Mouse (Mus musculus): ENCODE measurements around the gene Tnfrsf18.

Tnfrsf18 gene

DNA sequence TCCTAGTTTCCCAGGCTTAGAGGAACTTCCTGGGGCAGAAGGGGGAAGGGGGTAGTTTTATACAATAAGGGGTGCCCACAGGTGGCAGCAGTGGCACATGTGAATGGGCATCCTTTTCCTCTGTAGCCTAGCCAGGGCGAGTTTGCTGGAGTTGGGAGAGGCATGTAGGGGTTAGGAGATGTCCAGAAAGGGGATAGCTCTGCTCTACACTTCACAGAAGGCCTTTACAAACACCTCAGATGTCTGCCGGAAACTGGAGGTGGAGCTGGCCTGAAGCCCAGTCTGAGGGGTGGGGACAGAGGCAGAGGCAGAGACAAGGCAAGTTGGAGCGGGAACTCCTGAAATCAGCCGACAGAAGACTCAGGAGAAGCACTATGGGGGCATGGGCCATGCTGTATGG, at the start of gene Tnfrsf18:
Tnfrsf18 (plus strand) TSS at position 152 of the 400 bp plus-strand sequence.
- no peak for ATAC-seq (ENCODE audit: insufficient number of reproducible peaks, low FRiP score, low TSS enrichment)

DNA sequence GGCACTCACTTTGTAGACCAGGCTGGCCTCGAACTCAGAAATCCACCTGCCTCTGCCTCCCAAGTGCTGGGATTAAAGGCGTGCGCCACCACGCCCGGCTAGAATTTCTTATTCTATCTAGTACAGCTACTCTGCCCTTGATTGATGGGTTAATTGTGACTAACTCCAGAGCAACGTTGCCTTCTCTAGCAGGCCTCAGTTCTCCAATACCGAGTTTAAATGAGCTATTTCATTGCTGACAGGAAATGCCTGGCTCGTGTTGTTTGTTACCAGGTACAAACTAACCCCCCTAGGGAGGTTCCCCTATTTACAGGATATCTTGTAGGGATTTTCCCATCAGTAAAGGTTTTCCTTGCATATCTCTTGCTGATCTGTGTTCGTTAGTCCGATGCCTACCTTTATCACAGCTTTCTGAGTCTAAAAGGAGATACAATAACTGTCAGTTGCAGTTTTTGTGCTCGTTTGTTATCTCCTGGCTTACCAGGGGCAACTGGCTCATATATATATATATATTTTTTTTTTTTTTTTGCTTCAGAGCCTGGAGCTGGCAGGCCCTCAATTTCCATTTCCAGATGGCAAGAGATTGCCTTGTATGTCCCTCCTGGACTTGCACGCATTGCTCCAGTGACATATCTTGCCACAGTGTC, 44.4 kb upstream of the Tnfrsf18 start:
- ATAC-seq (ENCODE audit: insufficient number of reproducible peaks, low FRiP score, low TSS enrichment): no peak

DNA sequence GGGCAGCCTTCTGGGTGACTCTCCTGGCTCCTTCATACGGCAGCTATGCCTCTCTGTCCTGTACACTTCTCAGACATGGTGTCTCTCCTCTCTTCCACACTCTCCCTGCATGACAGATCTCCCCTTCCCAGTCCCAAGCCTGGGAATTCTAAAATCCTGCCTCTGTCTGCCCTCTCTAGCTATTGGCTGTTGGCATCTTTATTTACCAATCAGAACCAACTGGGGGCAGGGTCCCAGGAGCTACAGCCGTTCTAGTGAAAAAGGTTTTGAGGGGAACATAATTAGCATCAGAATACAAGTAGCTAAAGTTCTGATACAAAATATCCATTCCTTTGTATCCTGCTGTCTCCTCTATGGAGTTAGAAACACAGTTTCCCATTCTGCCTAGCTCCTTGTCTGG, 42.2 kb upstream of the Tnfrsf18 start:
- no peak for ATAC-seq (ENCODE audit: insufficient number of reproducible peaks, low FRiP score, low TSS enrichment)

DNA sequence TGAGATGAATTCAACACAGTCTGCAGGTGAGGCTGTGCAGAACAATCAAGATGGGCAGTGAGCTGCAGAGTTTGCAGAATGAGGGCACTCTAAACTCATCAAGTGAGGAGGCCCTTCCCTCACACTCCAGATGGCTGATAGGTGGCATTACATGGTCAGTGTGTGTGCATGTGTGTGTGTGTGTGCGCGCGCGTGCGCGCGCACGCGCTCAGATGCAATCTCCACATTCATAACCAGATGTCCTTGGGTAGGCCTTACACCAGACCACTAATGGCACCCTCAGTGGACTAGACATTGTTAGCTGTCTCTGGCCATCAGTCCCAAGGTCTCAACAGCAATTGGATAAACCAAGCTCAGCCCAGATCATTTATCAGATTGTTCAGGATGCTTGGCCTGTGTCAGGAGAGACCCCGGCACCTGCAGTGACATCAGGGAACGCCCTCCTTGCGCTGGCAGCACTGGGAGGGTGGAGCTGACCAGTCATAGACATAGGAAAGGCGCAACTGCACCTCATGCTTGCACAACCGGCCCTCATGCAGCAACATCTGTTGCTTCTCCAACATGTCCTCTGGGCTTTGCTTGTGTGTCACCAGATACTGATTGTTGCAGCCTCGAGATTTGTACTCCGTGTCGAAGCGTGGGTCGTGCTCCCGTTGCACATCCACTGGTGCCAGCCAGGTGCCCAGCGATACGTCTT, 34.6 kb upstream of the Tnfrsf18 start:
- no peak for ATAC-seq (ENCODE audit: insufficient number of reproducible peaks, low FRiP score, low TSS enrichment)

DNA sequence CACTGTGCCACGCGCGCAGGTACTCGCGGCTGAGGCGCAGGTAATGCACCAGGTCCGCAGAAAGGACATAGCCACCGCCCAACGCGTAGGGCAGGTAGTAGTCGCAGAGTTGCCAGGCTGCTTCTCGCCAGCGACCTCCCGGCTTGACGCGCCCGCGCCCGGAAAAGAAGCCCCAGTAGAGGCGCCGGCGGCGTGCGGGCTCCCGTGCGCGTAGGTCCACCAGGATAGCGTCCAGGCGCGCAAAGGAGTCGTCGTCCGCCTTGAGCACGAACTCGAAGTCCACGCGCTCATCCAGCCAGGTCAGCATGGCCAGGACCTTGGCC, 34.1 kb upstream of the Tnfrsf18 start:
- ATAC-seq (ENCODE audit: insufficient number of reproducible peaks, low FRiP score, low TSS enrichment): no peak

DNA sequence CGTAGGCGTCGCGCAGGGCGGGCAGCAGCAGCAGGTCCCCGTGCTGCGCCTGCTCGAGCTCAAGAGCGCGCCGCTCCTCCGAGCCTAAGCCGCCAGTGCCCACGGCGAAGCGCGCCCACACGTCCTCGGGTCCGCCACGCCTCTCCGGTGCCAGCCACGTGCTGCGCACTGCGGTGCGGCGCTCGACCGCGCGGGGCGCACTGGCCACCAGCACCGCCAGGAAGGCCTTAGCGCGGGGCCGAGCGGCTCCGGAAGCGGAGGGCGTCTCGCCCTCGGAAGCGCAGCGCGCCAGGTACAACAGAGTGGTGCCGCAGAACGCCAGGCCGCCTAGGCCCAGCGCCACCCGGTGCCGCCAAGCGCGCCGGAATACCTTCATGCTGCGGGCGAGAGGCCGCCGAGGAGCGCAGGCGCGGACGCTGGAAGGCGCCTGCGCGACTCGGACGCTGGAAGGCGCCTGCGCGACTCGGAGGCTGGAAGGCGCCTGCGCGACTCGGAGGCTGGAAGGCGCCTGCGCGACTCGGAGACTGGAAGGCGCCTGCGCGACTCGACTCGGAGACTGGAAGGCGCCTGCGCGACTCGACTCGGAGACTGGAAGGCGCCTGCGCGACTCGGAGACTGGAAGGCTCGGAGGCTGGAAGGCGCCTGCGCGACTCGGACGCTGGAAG, 33.6 kb upstream of the Tnfrsf18 start, which contains the start of the genes B3galt6 and Sdf4:
B3galt6 (minus strand) TSS at position 409 of the 665 bp plus-strand sequence.
Sdf4 (plus strand) TSS at position 632 of the 665 bp plus-strand sequence.
- peak; percentile 79 for ATAC-seq (ENCODE audit: insufficient number of reproducible peaks, low FRiP score, low TSS enrichment)

DNA sequence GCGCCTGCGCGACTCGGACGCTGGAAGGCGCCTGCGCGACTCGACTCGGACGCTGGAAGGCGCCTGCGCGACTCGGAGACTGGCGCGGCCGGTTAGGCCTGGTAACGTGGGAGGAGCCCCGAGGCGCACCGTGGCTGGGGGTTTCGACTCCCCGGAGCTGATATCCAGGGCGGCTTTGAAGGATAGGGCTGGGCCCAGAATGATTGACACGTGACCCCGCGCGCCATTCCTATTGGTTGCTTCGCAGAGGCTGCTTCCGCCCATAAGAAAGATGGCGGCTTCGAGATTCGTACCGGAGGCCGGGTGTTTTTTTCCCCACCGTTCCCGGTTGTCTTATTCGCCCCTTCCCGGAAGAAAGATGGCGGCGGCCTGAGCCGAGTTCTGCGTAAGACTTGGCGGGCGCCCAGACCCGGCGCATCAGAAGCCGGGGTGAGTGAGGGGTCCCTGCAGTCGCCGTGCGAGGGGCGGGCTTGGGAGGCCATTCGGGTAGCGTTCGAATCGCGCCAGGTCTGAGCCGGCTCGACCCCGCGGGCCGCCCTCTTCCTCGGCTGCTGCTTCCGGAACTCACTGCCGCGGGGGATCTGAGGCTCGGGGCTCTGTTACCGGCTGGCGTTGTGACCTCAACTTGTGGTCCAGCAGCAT, 32.9 kb upstream of the Tnfrsf18 start:
- ATAC-seq (ENCODE audit: insufficient number of reproducible peaks, low FRiP score, low TSS enrichment): peak; percentile 83

DNA sequence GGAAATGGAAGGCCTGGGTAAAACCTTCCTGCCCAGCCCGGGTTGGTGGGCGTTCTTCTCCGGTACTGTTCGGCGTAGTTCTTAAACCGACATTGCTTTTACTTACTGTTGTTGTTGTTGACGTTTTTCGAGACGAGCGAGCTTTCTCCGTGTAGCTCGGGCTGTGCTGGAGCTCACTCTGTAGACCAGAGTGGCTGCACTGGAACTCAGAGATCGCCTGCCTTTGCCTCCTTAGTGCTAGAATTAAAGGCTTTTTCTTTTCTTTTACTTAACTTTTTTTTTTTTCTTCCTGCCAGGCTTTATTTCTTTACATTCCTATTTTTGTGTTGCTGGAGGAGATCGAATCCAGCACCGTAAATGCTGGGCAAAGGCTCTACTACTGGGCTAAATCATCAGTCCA, 32.4 kb upstream of the Tnfrsf18 start:
- no peak for ATAC-seq (ENCODE audit: insufficient number of reproducible peaks, low FRiP score, low TSS enrichment)

DNA sequence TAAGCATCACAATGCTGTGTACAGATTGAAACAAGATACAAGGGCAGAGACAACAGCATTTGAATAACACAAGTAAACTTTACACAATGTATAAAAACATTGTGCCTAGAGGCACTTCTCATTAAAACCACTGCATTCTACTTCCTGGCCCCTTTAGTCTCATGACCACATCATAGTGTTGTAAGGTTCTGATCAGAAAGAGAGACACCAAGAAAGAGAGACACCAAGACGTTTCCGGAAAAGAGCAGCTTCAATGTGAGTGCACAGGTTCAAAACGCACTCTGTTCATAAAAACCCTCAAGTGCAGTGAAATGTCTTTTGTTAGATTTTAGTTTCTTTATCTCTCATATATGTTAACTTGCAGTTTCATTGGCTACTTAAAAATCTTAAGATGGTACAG, 21.9 kb upstream of the Tnfrsf18 start:
- no peak for ATAC-seq (ENCODE audit: insufficient number of reproducible peaks, low FRiP score, low TSS enrichment)

DNA sequence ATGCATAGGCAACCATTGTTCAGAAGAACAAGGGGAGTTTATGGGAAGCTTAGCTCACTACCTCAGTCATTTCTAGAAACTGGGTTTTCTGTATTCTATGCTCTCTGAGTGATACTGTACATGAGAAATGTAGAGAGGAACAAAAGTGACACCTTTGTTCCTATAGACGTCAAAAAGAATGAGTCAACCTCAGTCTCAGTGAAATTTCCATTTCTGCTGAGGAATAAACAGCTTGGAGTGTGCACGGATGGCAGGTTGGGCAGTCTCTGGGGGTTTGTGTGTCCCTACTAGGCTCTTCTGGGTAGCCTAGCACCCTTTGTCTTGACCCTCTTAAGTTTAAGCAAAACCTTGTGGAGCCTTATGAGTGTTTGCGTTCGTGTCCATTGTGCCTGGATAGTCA, 17.6 kb upstream of the Tnfrsf18 start:
- ATAC-seq (ENCODE audit: insufficient number of reproducible peaks, low FRiP score, low TSS enrichment): no peak

DNA sequence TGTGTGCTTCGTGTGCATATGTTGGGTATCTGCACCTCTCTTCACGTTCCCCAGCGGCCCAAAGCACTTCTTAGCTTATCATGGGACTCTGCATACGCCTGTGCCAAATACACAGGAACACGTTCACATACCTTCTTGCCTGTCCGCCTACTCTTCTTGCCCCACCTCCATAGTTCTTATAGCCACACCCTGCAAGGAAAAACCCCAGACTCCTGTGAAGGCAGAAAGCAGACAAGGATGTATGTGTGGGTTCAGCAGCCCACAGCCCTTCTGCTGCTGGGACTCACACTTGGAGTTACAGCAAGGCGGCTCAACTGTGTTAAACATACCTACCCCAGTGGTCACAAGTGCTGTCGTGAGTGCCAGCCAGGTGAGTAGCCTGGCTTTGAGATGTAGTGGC, 12.3 kb upstream of the Tnfrsf18 start, which contains the start of gene Tnfrsf4:
Tnfrsf4 (plus strand) TSS at position 207 of the 400 bp plus-strand sequence.
- ATAC-seq (ENCODE audit: insufficient number of reproducible peaks, low FRiP score, low TSS enrichment): no peak

DNA sequence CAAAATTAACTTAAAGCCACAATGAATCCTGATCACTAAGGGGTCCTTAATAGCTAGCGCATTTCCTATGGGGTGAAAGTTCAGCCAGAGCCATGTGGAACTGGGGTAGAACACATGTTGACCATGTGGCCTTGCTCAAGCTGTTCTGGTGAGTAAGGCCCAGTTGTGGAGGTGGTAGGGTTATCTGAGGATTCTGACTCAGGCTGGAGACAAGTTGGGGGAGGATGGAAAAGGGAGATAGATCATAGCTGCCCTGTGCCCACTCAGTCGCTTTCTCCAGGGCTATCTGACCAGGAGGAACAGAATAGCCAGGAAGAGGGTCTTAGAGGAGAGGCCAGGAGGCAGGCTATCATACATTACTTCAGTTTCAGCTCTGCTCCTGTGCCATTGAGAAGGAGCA, 11.5 kb upstream of the Tnfrsf18 start:
- ATAC-seq (ENCODE audit: insufficient number of reproducible peaks, low FRiP score, low TSS enrichment): no peak

DNA sequence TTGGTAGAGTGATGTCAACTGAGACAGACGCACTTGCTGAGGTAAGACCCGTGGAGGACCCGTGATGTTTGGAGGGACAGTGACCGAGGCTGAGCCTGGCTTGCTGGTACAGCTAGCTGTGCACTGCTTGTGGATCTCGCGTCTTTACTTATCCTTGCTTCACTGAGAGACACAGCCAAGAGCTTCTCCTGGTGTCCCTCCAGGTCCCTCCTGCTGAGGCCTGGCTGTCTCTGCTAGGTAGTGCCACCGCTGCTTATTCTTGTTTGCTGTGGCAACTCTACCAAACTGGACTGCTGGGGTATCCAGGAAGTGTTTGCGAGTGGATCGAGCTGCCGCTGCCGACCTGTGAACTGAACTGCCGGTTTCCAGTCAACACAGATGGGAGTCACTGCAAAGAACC, 6.2 kb upstream of the Tnfrsf18 start:
- ATAC-seq (ENCODE audit: insufficient number of reproducible peaks, low FRiP score, low TSS enrichment): no peak

DNA sequence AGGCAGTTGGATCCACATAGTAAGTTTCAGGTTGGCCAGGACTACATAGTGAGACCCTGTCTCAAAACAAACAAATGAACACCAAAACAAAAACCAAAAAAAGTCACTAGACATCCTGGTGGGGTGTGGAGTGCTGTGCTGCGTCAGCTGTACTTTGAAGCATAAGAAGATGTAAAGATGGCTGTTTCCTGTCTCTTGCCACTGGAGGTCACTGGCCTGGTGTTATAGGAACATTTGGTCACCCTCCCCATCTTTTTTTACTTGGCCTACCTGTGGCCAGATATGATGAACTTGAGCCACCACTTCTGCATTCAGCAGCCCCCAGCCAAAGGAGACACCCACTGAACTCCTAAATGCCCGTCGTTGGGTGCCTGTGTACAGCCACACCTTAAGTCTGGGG, 4.6 kb upstream of the Tnfrsf18 start:
- ATAC-seq (ENCODE audit: insufficient number of reproducible peaks, low FRiP score, low TSS enrichment): no peak

DNA sequence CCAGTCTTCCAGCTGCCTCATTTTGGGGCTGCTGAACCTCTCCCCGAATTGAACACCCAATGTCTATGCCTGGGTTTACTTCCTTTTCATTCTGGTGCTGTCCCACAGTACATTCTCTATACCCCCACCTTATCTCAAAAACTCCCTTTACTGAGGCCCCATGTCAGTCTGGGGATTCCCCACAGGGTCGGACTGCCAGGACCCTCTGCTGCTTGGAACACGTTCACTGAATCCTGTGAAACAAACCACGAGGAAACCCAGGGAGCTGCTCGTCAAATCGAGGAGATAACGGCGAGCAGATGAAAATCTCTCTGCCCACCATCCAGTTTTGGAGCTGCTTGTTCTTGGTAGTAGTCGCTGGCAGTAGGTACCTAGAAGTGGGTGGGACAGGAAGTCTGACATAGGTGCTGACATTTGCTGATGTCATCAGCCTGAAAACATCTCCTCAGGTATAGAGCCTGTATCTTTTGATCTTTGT, 4.0 kb upstream of the Tnfrsf18 start:
- no peak for ATAC-seq (ENCODE audit: insufficient number of reproducible peaks, low FRiP score, low TSS enrichment)

DNA sequence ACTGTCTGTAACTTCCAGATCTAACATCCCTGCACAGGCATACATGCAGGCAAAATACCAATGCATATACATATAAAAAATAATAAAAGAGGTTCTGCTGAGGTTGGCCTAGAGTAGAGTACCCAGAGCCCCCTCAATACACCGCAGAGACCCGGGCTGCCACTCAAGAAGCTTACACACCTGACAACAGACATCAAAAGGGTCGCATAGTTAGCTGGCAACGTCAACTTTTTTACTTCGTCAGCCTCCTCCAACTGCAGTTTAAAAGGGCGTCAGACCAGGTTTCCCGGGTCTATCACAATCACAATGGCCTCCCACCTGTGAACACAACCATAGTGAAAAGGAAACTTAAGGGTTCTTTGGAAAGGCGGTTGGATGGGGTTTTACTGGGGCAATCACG, 2.4 kb upstream of the Tnfrsf18 start:
- no peak for ATAC-seq (ENCODE audit: insufficient number of reproducible peaks, low FRiP score, low TSS enrichment)

DNA sequence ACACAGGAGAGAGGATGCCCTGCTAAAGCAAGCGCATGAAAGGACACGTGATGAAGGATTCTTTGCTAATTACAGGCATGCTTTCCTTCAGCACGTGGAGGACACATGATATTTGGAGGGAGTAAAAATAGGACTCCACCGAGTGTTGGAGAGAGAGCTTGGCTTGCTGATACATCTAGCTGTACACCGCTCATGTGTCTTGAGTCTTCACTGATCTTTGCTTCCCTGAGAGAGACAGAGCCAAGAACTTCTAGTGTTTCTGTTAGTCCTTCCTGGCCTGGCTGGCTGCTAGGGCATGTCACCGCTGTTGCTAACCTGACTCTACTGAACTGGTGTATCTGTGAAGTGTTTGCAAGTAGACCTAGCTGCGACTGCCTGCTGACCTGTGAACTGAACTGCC, 1.8 kb upstream of the Tnfrsf18 start:
- ATAC-seq (ENCODE audit: insufficient number of reproducible peaks, low FRiP score, low TSS enrichment): no peak

DNA sequence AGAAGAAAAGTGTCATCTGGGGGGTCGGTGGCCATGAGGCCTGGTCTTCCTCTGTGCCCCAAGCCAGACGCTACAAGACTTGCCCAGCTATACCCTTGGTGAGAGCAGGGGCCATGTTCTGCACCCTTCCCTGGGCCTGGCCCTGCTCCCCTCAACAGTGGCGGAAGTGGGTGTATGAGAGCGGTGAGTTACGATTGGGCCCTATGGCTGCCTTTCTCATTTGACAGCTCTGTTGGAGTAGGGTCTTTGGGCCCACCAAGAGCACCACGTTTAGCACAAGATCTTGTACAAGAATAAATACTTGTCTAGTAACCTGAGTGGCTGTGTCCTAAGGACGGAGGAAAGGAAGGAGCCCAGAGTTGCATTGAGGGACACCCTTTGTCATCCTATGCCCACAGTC, 2.6 kb downstream of the Tnfrsf18 start:
- ATAC-seq (ENCODE audit: insufficient number of reproducible peaks, low FRiP score, low TSS enrichment): no peak

DNA sequence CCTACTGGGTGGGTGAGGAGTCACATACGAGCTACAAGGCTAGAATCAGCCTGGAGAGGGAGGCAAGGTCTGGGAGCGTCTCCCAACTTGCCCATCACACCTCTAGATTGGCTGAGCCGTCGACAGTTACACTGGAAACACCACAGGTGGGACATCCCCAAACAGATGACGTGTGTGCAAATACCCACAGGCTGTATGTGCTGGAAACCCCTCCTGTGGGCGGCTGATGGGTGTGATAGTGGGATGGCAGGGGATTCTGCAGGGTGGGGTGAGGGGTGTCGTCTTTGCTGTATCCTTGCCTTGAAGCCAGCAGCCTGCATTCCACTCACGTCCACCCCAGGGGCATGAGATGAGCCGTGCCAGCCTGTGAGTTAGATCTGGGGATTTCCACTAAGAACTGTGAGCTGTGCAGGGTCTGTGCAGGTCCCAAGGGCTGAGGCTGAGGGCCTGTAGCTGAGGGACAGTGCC, 4.7 kb downstream of the Tnfrsf18 start:
- ATAC-seq (ENCODE audit: insufficient number of reproducible peaks, low FRiP score, low TSS enrichment): no peak

DNA sequence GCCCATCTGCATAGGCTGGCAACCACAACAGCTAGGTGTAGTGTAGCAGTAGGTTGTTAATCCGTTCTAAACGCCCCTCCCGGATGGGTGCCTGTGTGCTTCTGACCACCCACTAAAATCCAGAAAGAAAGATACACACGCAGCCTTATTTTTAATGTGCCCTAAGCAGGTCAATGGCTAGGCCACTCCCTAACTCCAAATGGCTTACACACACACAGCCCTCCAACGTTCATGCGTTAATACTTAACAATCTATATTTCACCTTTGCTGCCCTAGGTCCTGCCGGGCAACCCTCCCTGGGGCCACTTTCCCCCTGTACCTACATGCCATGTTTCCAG, 5.3 kb downstream of the Tnfrsf18 start:
- no peak; the same call in 1 of the 2 replicates for ATAC-seq (ENCODE audit: insufficient number of reproducible peaks, low FRiP score, low TSS enrichment)

Measured in cerebellum, adult (tissue).